Comparison of ENCODE assay signal across 32 mouse cellular contexts in the genomic region with DNA sequence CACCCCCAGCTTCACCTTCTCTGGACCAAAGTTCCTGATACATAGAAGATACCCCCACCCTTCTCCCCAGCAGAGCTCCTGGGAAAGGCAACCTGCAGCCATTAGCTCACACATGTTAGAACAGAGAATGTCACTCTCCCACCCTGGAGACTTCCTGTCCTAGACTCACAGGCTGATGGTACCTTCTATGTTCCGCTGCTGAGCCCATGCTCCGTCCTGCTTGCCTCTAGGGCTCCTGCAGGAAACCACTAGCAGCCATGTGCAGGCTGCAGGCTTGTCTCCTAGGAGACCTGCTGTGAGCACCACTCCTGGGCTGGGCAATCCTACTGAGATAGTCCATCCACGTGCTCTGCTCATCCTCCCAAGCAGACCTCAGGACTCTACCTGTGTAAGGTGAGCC. TPM values are rescaled to one million over a fixed set of nuclear protein-coding genes. Genes with fewer than 3 reads are reported as not detected.
DNase-seq lines count a peak whose midpoint lies in the region; ATAC-seq and TF ChIP-seq lines count a peak whose summit lies in the region.
"Had no signal": no experiment of that assay in that cellular context is flagged by ENCODE, and none has a peak within 500 bp of the region (broad histone marks: within the 10 kb centered on the region; RNA-seq: fewer than 3 reads in every experiment).

No protein-coding gene starts in this region.

- peak overlapping the region; percentile 4 for H3K4me3 ChIP-seq in gastrocnemius, adult 2 months
- H3K4me3 ChIP-seq in heart, embryonic 10.5 days: no peak overlapping the region
- no peak overlapping the region for H3K4me3 ChIP-seq in heart, embryonic 14.5 days (ENCODE audit: control insufficient read depth in 1 of 2, insufficient read depth in 1 of 2, low read depth in 1 of 2, low read length in 2 of 2)
- H3K4me3 ChIP-seq: forebrain, embryonic 10.5 days; forebrain, embryonic 13.5 days; hindbrain, embryonic 10.5 days; hindbrain, embryonic 13.5 days; intestine, embryonic 15.5 days; kidney, embryonic 15.5 days had no signal

- H3K27me3 ChIP-seq in heart, embryonic 10.5 days (ENCODE audit: insufficient read depth, poor library complexity, severe bottlenecking): no peaks in the 10 kb centered on the region
- no peaks in the 10 kb centered on the region for H3K27me3 ChIP-seq in heart, embryonic 14.5 days (ENCODE audit: control insufficient read depth, insufficient read depth, low read length)
- H3K27me3 ChIP-seq: hindbrain, embryonic 13.5 days; intestine, embryonic 15.5 days; kidney, embryonic 15.5 days had no signal

- 74% methylated on average over 3 of the region's 3 CpGs for WGBS in heart, embryonic 10.5 days
- 46% methylated on average over 3 of the region's 3 CpGs for WGBS in heart, embryonic 14.5 days

- DNase-seq in gastrocnemius, adult 2 months: no peak
- DNase-seq in gastrocnemius, postnatal 14 days: no peak
- DNase-seq in heart, embryonic 10.5 days (ENCODE audit: low spot score): no peak
- DNase-seq in heart, adult 18-20 months: no peak
- DNase-seq in heart, adult 8-10 months (ENCODE audit: low spot score): no peak
- peak; percentile 14 for DNase-seq in heart, postnatal 4 days
- DNase-seq in urinary bladder, adult 18-20 months (ENCODE audit: low spot score in 2 of 2): no peak
- DNase-seq: adrenal gland, adult 8-10 months; adrenal gland, postnatal 25 days; cerebellum, adult 18-20 months; cerebellum, adult 9-10 months; cerebellum, postnatal 14 days; forebrain, postnatal 0 days; gastrocnemius, postnatal 36 days; kidney, adult 11 months; kidney, adult 8-10 months had no signal

- peak overlapping the region; percentile 97 for H3K27ac ChIP-seq in gastrocnemius, adult 2 months
- H3K27ac ChIP-seq in heart, embryonic 10.5 days: peak overlapping the region; percentile 93
- H3K27ac ChIP-seq in heart, embryonic 14.5 days (replicated peaks in 1 of 2; ENCODE audit: control insufficient read depth in 1 of 2, insufficient read depth in 1 of 2, low read depth in 2 of 2, low read length in 2 of 2): peak overlapping the region; percentile 3 to 99; a peak in 3 of 4 replicates
- H3K27ac ChIP-seq: forebrain, embryonic 10.5 days; forebrain, embryonic 13.5 days; hindbrain, embryonic 10.5 days; hindbrain, embryonic 13.5 days; intestine, embryonic 15.5 days; kidney, embryonic 15.5 days had no signal

- no peak overlapping the region for H3K4me2 ChIP-seq in heart, embryonic 14.5 days (ENCODE audit: low read length)
- H3K4me2 ChIP-seq: forebrain, embryonic 13.5 days; hindbrain, embryonic 13.5 days; intestine, embryonic 15.5 days; kidney, embryonic 15.5 days had no signal

- TF ChIP-seq CTCF in gastrocnemius, adult 2 months (IDR thresholded peaks at IDR 0.05): no peak

- peaks cover 4% of the 10 kb centered on the region; the same call in 1 of the 2 replicates for H3K36me3 ChIP-seq in heart, embryonic 10.5 days
- H3K36me3 ChIP-seq in heart, embryonic 14.5 days (ENCODE audit: control insufficient read depth, insufficient read depth, low read length): peaks cover 8% of the 10 kb centered on the region; the same call in 1 of the 2 replicates
- H3K36me3 ChIP-seq: hindbrain, embryonic 13.5 days; intestine, embryonic 15.5 days; kidney, embryonic 15.5 days had no signal

- intact Hi-C loops in gastrocnemius, adult 2 months (cut with DNase I): no loop called here
- intact Hi-C loops in gastrocnemius, postnatal 14 days (cut with DNase I; ENCODE audit: low total_unique reads): no loop called here

- peaks cover 63% of the 10 kb centered on the region for H3K4me1 ChIP-seq in heart, embryonic 10.5 days
- peaks cover 34 to 65% of the 10 kb centered on the region in 2 experiments for H3K4me1 ChIP-seq in heart, embryonic 14.5 days (ENCODE audit: control insufficient read depth in 2 of 2, insufficient read depth in 2 of 2, low read length in 2 of 2)

- no peak for ATAC-seq in heart, embryonic 14.5 days (ENCODE audit: insufficient number of reproducible peaks, insufficient read depth, low FRiP score, low read depth)
- ATAC-seq: activated CD4-positive, CD25-positive, alpha-beta regulatory T cell, adult 4 months; forebrain, embryonic 13.5 days; forebrain, postnatal 0 days; hindbrain, embryonic 16.5 days; intestine, embryonic 15.5 days had no signal

- H3K9ac ChIP-seq in heart, embryonic 14.5 days (ENCODE audit: low read length): 0 out of 2 replicates have a peak overlapping the region, but pooled peaks have one; percentile 13
- H3K9ac ChIP-seq: forebrain, embryonic 13.5 days; forebrain, postnatal 0 days; hindbrain, embryonic 13.5 days; intestine, embryonic 15.5 days; kidney, embryonic 15.5 days had no signal

- no peaks in the 10 kb centered on the region for H3K9me3 ChIP-seq in heart, embryonic 10.5 days
- no peaks in the 10 kb centered on the region for H3K9me3 ChIP-seq in heart, embryonic 14.5 days (ENCODE audit: control insufficient read depth, low read length)
- H3K9me3 ChIP-seq: forebrain, embryonic 10.5 days; forebrain, embryonic 13.5 days; hindbrain, embryonic 10.5 days; hindbrain, embryonic 13.5 days; intestine, embryonic 15.5 days; kidney, embryonic 15.5 days had no signal

RNA-seq across cellular contexts. Expression of gene Lrrfip1, which starts 4.1 kb away (rescaled TPM):
- 100 to 1,000 TPM; 131 to 149 TPM for total RNA-seq in gastrocnemius, adult 2 months (2021)
- 100 to 1,000 TPM; 202 to 236 TPM for total RNA-seq in gastrocnemius, postnatal 14 days (2021)
- polyA plus RNA-seq in heart, embryonic 10.5 days (2016; fragmentation: Nextera tagmentation; extraction: Ambion mirVana): 91.6 and 129 TPM in 2 replicates
- 10 to 100 TPM; 62.9 to 67.0 TPM for total RNA-seq in heart, adult 18-20 months (2021)
- 151 and 161 TPM in 2 replicates for polyA plus RNA-seq in heart, embryonic 14.5 days (2014; fragmentation: Nextera tagmentation; extraction: Ambion mirVana)
- total RNA-seq in heart, adult 8-10 months (2022): 10 to 100 TPM; 55.4 to 72.1 (median 61.1) TPM
- 100 to 1,000 TPM; 214 to 233 TPM for total RNA-seq in heart, postnatal 4 days (2021)

RNA-seq across cellular contexts. Expression of gene Rab17, which starts 33.2 kb away (rescaled TPM):
- not detected for total RNA-seq in gastrocnemius, adult 2 months (2021)
- under 1 TPM in 1 of 2 experiments, not detected in 1; 0.31 TPM for total RNA-seq in gastrocnemius, postnatal 14 days (2021)
- polyA plus RNA-seq in heart, embryonic 10.5 days (2016; fragmentation: Nextera tagmentation; extraction: Ambion mirVana): 0.71 and 0.94 TPM in 2 replicates
- total RNA-seq in heart, adult 18-20 months (2021): 1 to 10 TPM; 2.4 to 2.9 TPM
- polyA plus RNA-seq in heart, embryonic 14.5 days (2014; fragmentation: Nextera tagmentation; extraction: Ambion mirVana): 2.5 and 2.7 TPM in 2 replicates
- 1 to 10 TPM; 2.0 to 4.4 (median 3.3) TPM for total RNA-seq in heart, adult 8-10 months (2022)
- 1 to 10 TPM; 4.3 to 5.1 TPM for total RNA-seq in heart, postnatal 4 days (2021)
- total RNA-seq: adrenal gland, adult 8-10 months; adrenal gland, postnatal 25 days; gastrocnemius, adult 8-10 months; gastrocnemius, postnatal 36 days had no signal
- polyA plus RNA-seq: activated CD4-positive, CD25-positive, alpha-beta regulatory T cell, adult 4 months; brain, embryonic 14.5 days; forebrain, embryonic 13.5 days; forebrain, postnatal 0 days had no signal

RNA-seq across cellular contexts. Expression of gene Prlh, which starts 49.7 kb away (rescaled TPM):
- not detected for total RNA-seq in gastrocnemius, adult 2 months (2021)
- not detected for total RNA-seq in gastrocnemius, postnatal 14 days (2021)
- not detected in 2 replicates for polyA plus RNA-seq in heart, embryonic 10.5 days (2016; fragmentation: Nextera tagmentation; extraction: Ambion mirVana)
- total RNA-seq in heart, adult 18-20 months (2021): not detected
- polyA plus RNA-seq in heart, embryonic 14.5 days (2014; fragmentation: Nextera tagmentation; extraction: Ambion mirVana): not detected in 2 replicates
- total RNA-seq in heart, adult 8-10 months (2022): not detected
- total RNA-seq in heart, postnatal 4 days (2021): not detected
- total RNA-seq: adrenal gland, adult 8-10 months; adrenal gland, postnatal 25 days; ES-E14; forebrain, postnatal 0 days; gastrocnemius, adult 8-10 months; gastrocnemius, postnatal 36 days; granulocyte monocyte progenitor cell, adult 5-6 weeks had no signal
- polyA plus RNA-seq: activated CD4-positive, CD25-positive, alpha-beta regulatory T cell, adult 4 months; brain, embryonic 14.5 days; embryonic facial prominence, embryonic 11.5 days; embryonic facial prominence, embryonic 14.5 days; forebrain, embryonic 10.5 days; forebrain, embryonic 13.5 days; forebrain, postnatal 0 days; frontal cortex, adult 2 months; hindbrain, embryonic 10.5 days; hindbrain, embryonic 13.5 days; hindbrain, embryonic 16.5 days; intestine, embryonic 15.5 days; kidney, embryonic 15.5 days had no signal
